Mouse (Mus musculus): ENCODE measurements around the gene Klrg2. TPM values are rescaled to one million over a fixed set of nuclear protein-coding genes. Genes with fewer than 3 reads are reported as not detected.

Gene Klrg2
- total and polyA plus RNA-seq, 3 experiments = 1.0 to 6.2 TPM; not detected in 1

DNA sequence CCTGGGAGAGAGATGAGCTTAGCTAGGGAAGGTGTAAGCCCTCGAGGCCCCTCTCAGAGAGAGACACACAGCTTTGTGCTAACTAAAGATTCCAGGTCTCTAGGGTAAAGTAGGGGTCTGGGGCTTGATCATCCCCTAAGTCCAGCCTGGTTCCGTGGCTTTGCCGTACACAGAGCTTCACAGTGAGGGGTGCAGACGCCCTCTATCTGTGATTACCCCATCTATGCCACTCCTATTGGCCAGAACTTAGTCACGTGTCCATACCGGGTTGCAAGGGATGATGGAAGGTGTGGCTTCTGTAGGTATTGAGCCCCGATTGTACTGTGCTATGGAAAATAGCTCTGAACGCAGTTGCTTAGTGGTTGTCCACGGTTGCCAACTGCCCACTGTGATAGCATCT lies 40.6 kb upstream of the Klrg2 start (continued):
- no peak for TF ChIP-seq GABPA (IDR thresholded peaks at IDR 0.05; ENCODE audit: low read depth, low read length)
- TF ChIP-seq ZC3H11A (IDR thresholded peaks at IDR 0.05; ENCODE audit: low read depth, low read length) = no peak
- peak; percentile 65 for TF ChIP-seq NELFE (IDR thresholded peaks at IDR 0.05; ENCODE audit: low read depth, low read length)
- TF ChIP-seq RAD21 (IDR thresholded peaks at IDR 0.05; ENCODE audit: low read depth, low read length) = no peak
- TF ChIP-seq ETS1 (IDR thresholded peaks at IDR 0.05; ENCODE audit: low read depth, low read length) = no peak
- TF ChIP-seq USF1 (IDR thresholded peaks at IDR 0.05; ENCODE audit: low read depth, low read length) = peak; percentile 97
- TF ChIP-seq TAL1 (IDR thresholded peaks at IDR 0.05; ENCODE audit: low read length) = no peak
- no peak for TF ChIP-seq ELF1 (IDR thresholded peaks at IDR 0.05; ENCODE audit: low read depth, low read length)
- peak in 2 of 3 experiments; percentile 34 to 35; a peak in 3 of 6 replicates for TF ChIP-seq CTCF (IDR thresholded peaks at IDR 0.05 in 2 of 3, conservative IDR thresholded peaks at IDR 0.05 in 1 of 3; ENCODE audit: control insufficient read depth in 1 of 3, insufficient read depth in 1 of 3, low read depth in 2 of 3, low read length in 3 of 3, poor library complexity in 1 of 3, severe bottlenecking in 1 of 3)
- TF ChIP-seq NRF1 (IDR thresholded peaks at IDR 0.05; ENCODE audit: insufficient read depth, low read depth, low read length, poor library complexity, severe bottlenecking) = no peak
- no peak for TF ChIP-seq CHD2 (IDR thresholded peaks at IDR 0.05; ENCODE audit: low read length)
- TF ChIP-seq MYB (IDR thresholded peaks at IDR 0.05; ENCODE audit: low read depth, low read length) = no peak
- TF ChIP-seq POLR2A (IDR thresholded peaks at IDR 0.05; ENCODE audit: control insufficient read depth in 1 of 2, insufficient read depth in 1 of 2, low read depth in 1 of 2, low read length in 2 of 2, poor library complexity in 1 of 2) = peak; percentile 47 to 75; a peak in 2 of 4 replicates
- TF ChIP-seq POLR2AphosphoS2 (IDR thresholded peaks at IDR 0.05; ENCODE audit: low read length) = peak; percentile 44; the same call in 1 of the 2 replicates
- TF ChIP-seq TCF12 (IDR thresholded peaks at IDR 0.05; ENCODE audit: low read depth, low read length) = 0 out of 2 replicates have a peak, but pooled peaks have one; percentile 16
- peak; percentile 60; the same call in 1 of the 2 replicates for TF ChIP-seq TBP (IDR thresholded peaks at IDR 0.05; ENCODE audit: low read depth, low read length)
- no peak for TF ChIP-seq CHD1 (IDR thresholded peaks at IDR 0.05; ENCODE audit: low read depth, low read length)
- no peak for TF ChIP-seq SMC3 (IDR thresholded peaks at IDR 0.05; ENCODE audit: low read depth, low read length)
- no peak for TF ChIP-seq ZMIZ1 (IDR thresholded peaks at IDR 0.05; ENCODE audit: low read depth, low read length)
- TF ChIP-seq RCOR1 (IDR thresholded peaks at IDR 0.05; ENCODE audit: low read depth, low read length) = no peak
- TF ChIP-seq MAZ (IDR thresholded peaks at IDR 0.05; ENCODE audit: low read depth, low read length) = no peak
- no peak for TF ChIP-seq JUND (IDR thresholded peaks at IDR 0.05; ENCODE audit: low read depth, low read length)
- no peak for TF ChIP-seq MAFK (IDR thresholded peaks at IDR 0.05; ENCODE audit: borderline replicate concordance, low read depth, low read length)

DNA sequence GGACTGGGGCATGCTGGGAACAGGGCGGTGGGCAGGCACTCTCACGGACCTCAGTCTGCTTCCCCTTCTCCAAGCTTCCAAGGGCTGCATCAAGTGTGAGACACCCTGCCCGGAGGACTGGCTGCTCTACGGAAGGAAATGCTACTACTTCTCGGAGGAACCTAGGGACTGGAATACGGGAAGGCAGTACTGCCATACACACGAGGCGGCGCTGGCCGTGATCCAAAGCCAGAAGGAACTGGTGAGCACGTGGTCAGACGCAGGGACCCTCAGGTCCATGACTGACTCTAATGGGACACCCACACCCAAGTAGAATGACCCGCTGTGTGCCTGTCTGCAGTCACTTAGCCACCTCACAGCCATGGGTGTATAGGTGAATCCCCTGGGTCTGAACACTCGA lies 39.7 kb upstream of the Klrg2 start:
- no peaks in the 10 kb centered on the region; the same call in 1 of the 2 replicates for H3K79me2 ChIP-seq (ENCODE audit: control insufficient read depth, insufficient read depth, low read length, poor library complexity)
- peaks cover 0 to 5% of the 10 kb centered on the region in 2 experiments; a peak in 2 of 4 replicates for H3K36me3 ChIP-seq (ENCODE audit: control insufficient read depth in 1 of 2, insufficient read depth in 2 of 2, low read length in 2 of 2)
- peak overlapping the region; percentile 84 for H3K27ac ChIP-seq (ENCODE audit: control insufficient read depth, low read depth, low read length)
- peaks cover 5 to 25% of the 10 kb centered on the region in 2 experiments for H3K4me1 ChIP-seq (ENCODE audit: control insufficient read depth in 1 of 2, insufficient read depth in 2 of 2, low read length in 2 of 2)
- peak; percentile 82 for DNase-seq (ENCODE audit: low read depth, low spot score)
- no peaks in the 10 kb centered on the region for H3K9me3 ChIP-seq (replicated peaks; ENCODE audit: insufficient read depth, low read length)
- peak overlapping the region; percentile 75 for H3K9ac ChIP-seq (ENCODE audit: control insufficient read depth, low read depth, low read length, poor library complexity, severe bottlenecking)
- H3K27me3 ChIP-seq (ENCODE audit: control insufficient read depth in 1 of 2, insufficient read depth in 2 of 2, low read length in 2 of 2) = no peaks in the 10 kb centered on the region
- peak overlapping the region; percentile 52 to 63 for H3K4me3 ChIP-seq (ENCODE audit: control insufficient read depth in 1 of 2, insufficient read depth in 1 of 2, low read depth in 2 of 2, low read length in 2 of 2)
- TF ChIP-seq NELFE (IDR thresholded peaks at IDR 0.05; ENCODE audit: low read depth, low read length) = peak; percentile 61
- TF ChIP-seq MYB (IDR thresholded peaks at IDR 0.05; ENCODE audit: low read depth, low read length) = no peak
- no peak for TF ChIP-seq GABPA (IDR thresholded peaks at IDR 0.05; ENCODE audit: low read depth, low read length)
- no peak for TF ChIP-seq MEF2A (IDR thresholded peaks at IDR 0.05; ENCODE audit: extremely low read depth, insufficient replicate concordance, low read depth, low read length, poor library complexity, severe bottlenecking)
- peak; percentile 98 for TF ChIP-seq MYC (IDR thresholded peaks at IDR 0.05; ENCODE audit: low read depth, low read length)
- TF ChIP-seq ZKSCAN1 (IDR thresholded peaks at IDR 0.05; ENCODE audit: low read depth, low read length) = no peak
- TF ChIP-seq SIN3A (IDR thresholded peaks at IDR 0.05; ENCODE audit: low read length) = peak; percentile 55
- no peak for TF ChIP-seq BHLHE40 (IDR thresholded peaks at IDR 0.05; ENCODE audit: borderline replicate concordance, low read depth, low read length)
- TF ChIP-seq USF2 (IDR thresholded peaks at IDR 0.05; ENCODE audit: borderline replicate concordance in 1 of 2, insufficient read depth in 1 of 2, low read depth in 1 of 2, low read length in 2 of 2) = 0 out of 4 replicates have a peak, but pooled peaks of 1 of the 2 experiments have one; percentile 24
- no peak for TF ChIP-seq POLR2AphosphoS2 (IDR thresholded peaks at IDR 0.05; ENCODE audit: low read length)
- TF ChIP-seq GATA1 (IDR thresholded peaks at IDR 0.05; ENCODE audit: low read depth, low read length) = no peak
- no peak for TF ChIP-seq UBTF (IDR thresholded peaks at IDR 0.05; ENCODE audit: borderline replicate concordance, insufficient read depth, low read depth, low read length)
- TF ChIP-seq ETS1 (IDR thresholded peaks at IDR 0.05; ENCODE audit: low read depth, low read length) = no peak
- TF ChIP-seq USF1 (IDR thresholded peaks at IDR 0.05; ENCODE audit: low read depth, low read length) = peak; percentile 83
- no peak for TF ChIP-seq HCFC1 (IDR thresholded peaks at IDR 0.05; ENCODE audit: low read depth, low read length)
- TF ChIP-seq MAX (IDR thresholded peaks at IDR 0.05; ENCODE audit: low read length) = peak; percentile 99
- TF ChIP-seq ZMIZ1 (IDR thresholded peaks at IDR 0.05; ENCODE audit: low read depth, low read length) = no peak
- no peak for TF ChIP-seq ZNF384 (IDR thresholded peaks at IDR 0.05; ENCODE audit: low read depth, low read length)
- no peak for TF ChIP-seq RAD21 (IDR thresholded peaks at IDR 0.05; ENCODE audit: low read depth, low read length)
